Mouse (Mus musculus) ES-E14 (cell line): ENCODE measurements around the gene Gnas. TPM values are rescaled to one million over a fixed set of nuclear protein-coding genes. Genes with fewer than 3 reads are reported as not detected.

ENCODE experiments used
- DNase-seq: peaks from one replicate; pipeline ENCODE4 v3.0.0-alpha.2; 2013; ENCODE audit warnings: low read depth, low spot score
- H3K27ac ChIP-seq: 2 replicates; pipeline ENCODE4 v1.5.1; 2012; ENCODE audit warnings: low read depth, mild to moderate bottlenecking, low read length, moderate library complexity, mixed read lengths; ENCODE audit not compliant: poor library complexity, insufficient read depth, severe bottlenecking
- H3K36me3 ChIP-seq: 2 replicates; pipeline ENCODE4 v1.6.1; 2012; ENCODE audit warnings: mild to moderate bottlenecking, low read length, moderate library complexity, mixed read lengths; ENCODE audit not compliant: control insufficient read depth, poor library complexity, insufficient read depth, severe bottlenecking
- H3K4me1 ChIP-seq, 2 experiments: fragments of 150-350 bp in 1 of 2; sonication (generic) in 1 of 2; 2 replicates each; pipeline ENCODE4 v1.6.1; 2012; ENCODE audit warnings: low read length in 2 of 2, mild to moderate bottlenecking in 1 of 2, mixed read lengths in 1 of 2; ENCODE audit not compliant: control insufficient read depth in 2 of 2, insufficient read depth in 2 of 2, poor library complexity in 1 of 2
- H3K4me3 ChIP-seq, 2 experiments: fragments of 150-350 bp in 1 of 2; sonication (generic) in 1 of 2; 2 replicates each; pipeline ENCODE4 v1.5.1; 2012; ENCODE audit warnings: low read length in 2 of 2, low read depth in 1 of 2, mild to moderate bottlenecking in 1 of 2, mixed read lengths in 1 of 2; ENCODE audit not compliant: insufficient read depth in 1 of 2, poor library complexity in 1 of 2, severe bottlenecking in 1 of 2
- H3K9ac ChIP-seq: 2 replicates; pipeline ENCODE4 v1.6.1; 2012; ENCODE audit warnings: low read depth, mild to moderate bottlenecking, low read length, mixed read lengths; ENCODE audit not compliant: poor library complexity, insufficient read depth, severe bottlenecking
- H3K9me3 ChIP-seq: fragments of 150-350 bp; sonication (generic); 2 replicates; pipeline ENCODE4 v1.6.1; 2012; ENCODE audit warnings: low read depth, mild to moderate bottlenecking, low read length; ENCODE audit not compliant: control insufficient read depth, insufficient read depth
- CHD2 ChIP-seq: IDR thresholded peaks from 2 replicates; pipeline ENCODE4 v1.6.1; 2014; ENCODE audit warnings: mild to moderate bottlenecking, low read depth, low read length, inconsistent platforms
- HCFC1 ChIP-seq: IDR thresholded peaks from 2 replicates; pipeline ENCODE4 v1.6.1; 2012; ENCODE audit warnings: low read length, inconsistent platforms, borderline replicate concordance; ENCODE audit not compliant: insufficient read depth
- MAFK ChIP-seq: IDR thresholded peaks from 2 replicates; pipeline ENCODE4 v1.6.1; 2014; ENCODE audit warnings: mild to moderate bottlenecking, low read depth, low read length, inconsistent platforms; ENCODE audit not compliant: insufficient read depth
- ZC3H11A ChIP-seq: IDR thresholded peaks from 2 replicates; pipeline ENCODE4 v1.6.1; 2012; ENCODE audit warnings: low read depth, mild to moderate bottlenecking, inconsistent platforms, low read length, borderline replicate concordance
- ZNF384 ChIP-seq: IDR thresholded peaks from 2 replicates; pipeline ENCODE4 v1.6.1; 2012; ENCODE audit warnings: low read depth, low read length, inconsistent platforms
- in situ Hi-C, 2 experiments: fragments of 600-800 bp; cut with MboI; formaldehyde crosslinking; loops; one replicate each; pipeline ENCODE4 v1.15.1; 2025; ENCODE audit warnings: low sequenced_read_pairs in 2 of 2, inconsistent platforms in 1 of 2; ENCODE audit not compliant: unreplicated experiment in 2 of 2
- total RNA-seq: library from RNA; depleted of rRNA; stranded (reverse); fragments of 300-350 nt; gene quantifications from 2 replicates; pipeline ENCODE4 v1.2.3, GENCODE M21; 2012

The Gnas gene
- total RNA-seq, 1 experiment = 202 TPM

DNA sequence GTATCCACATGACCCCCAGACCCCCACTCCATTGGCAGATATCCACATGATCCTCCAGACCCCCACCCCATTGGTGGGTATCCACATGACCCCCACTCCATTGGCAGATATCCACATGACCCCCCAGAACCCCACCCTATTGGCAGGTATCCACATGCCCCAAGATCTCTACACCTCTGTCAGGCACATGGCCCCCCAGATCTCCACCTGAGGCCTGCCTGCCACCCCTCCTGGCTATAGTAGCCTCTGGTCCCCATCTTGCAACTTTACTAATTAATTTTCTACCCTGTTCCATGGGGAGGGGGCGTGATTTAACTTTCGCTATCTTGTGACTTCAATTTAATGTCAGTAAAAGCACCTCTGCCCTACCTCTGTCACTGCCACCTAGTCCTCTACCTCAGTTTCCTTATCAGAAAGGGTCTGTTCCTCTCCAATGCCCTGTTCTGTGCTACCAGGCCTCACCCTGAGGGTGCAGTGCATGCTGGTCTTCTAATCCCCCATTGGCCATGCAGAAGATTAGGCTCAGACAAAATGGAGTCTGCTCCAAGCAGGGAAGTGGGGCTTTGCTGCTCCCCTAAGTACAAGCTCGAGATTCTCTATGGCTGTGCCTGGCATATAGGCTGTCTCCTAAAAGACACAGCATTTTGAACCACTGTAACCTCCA, 56.2 kb downstream of the Gnas start:
- Histone ChIP-seq H3K27ac (no peak overlapping the region), H3K4me3 (no peak overlapping the region), H3K4me1 (no peaks in the 10 kb centered on the region; a peak in 1 of 4 replicates), H3K36me3 (peaks cover 12% of the 10 kb centered on the region; the same call in 1 of the 2 replicates), H3K9me3 (no peaks in the 10 kb centered on the region), H3K9ac (no peak overlapping the region)
- no peak for TF ChIP-seq HCFC1
- TF ChIP-seq MAFK = no peak
- TF ChIP-seq ZC3H11A = no peak
- TF ChIP-seq ZNF384 = no peak
- TF ChIP-seq CHD2 = no peak
- no peak for DNase-seq
- in situ Hi-C loops = no loop called here

DNA sequence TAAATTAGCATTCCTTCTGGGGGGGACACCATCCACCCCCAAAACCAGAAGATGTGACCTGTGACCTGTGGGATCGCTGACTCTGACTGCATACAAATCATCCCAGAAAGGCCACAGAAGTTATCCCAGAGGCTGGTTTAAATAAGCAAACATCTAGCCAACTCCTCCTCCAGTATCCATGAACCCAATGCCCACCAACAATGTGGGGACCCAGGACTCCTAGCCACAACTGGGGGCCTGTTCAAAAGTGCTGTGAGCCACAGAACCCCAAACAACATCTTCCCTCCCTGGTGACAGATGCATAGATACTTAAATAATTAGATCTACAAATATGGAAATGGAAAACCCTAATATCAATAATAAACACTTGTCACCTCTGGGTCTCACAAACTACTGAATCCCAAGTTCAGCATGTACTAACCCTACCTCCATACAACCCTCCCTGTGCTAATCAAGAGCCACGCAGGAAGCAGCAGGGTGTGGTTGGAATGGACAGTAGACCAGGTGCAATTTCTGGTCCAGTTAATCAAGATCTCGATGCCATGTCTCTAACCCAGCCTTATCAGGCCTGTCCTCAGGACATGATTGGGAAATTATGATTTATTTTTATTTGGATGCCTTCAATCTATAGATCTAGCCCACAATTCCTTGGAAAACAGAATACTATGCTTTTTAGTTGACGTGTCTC, 56.9 kb downstream of the Gnas start:
- H3K27ac ChIP-seq = no peak overlapping the region
- H3K36me3 ChIP-seq = peaks cover 18% of the 10 kb centered on the region; the same call in 1 of the 2 replicates
- H3K9me3 ChIP-seq = no peaks in the 10 kb centered on the region
- H3K9ac ChIP-seq = no peak overlapping the region
- H3K4me3 ChIP-seq = no peak overlapping the region
- in situ Hi-C loops = no loop called here
- TF ChIP-seq CHD2 (no peak), ZC3H11A (no peak), MAFK (no peak), ZNF384 (no peak), HCFC1 (no peak)
- DNase-seq = no peak
- H3K4me1 ChIP-seq = no peaks in the 10 kb centered on the region; a peak in 1 of 4 replicates

DNA sequence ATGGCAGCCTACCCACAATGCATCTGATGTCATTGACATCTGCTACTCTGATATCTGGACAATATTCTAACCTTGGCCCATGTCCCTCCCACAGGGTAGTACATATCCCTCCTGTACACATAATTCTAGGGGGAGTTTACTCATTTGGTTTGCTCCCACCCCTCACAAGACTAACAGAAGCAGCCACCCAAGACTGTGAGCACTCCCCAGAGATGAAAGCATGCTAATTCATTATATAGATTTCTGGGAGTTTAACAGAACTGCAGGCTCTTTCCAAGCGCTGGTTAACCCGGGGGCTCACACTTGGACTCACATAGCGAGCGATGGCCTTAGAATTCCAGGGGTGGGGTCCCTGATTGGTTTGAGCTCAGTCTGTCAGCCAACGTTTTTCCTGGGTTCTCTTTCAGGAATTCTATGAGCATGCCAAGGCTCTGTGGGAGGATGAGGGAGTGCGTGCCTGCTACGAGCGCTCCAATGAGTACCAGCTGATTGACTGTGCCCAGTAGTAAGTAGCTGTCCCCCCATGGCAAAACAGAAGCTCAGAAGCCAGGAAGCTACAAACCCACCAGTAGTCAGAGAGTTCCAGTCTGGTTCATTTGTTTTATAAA, 58.8 kb downstream of the Gnas start:
- DNase-seq = no peak
- no peaks in the 10 kb centered on the region; a peak in 1 of 4 replicates for H3K4me1 ChIP-seq
- no peak overlapping the region for H3K27ac ChIP-seq
- H3K4me3 ChIP-seq = no peak overlapping the region
- H3K9ac ChIP-seq = no peak overlapping the region
- no peaks in the 10 kb centered on the region for H3K9me3 ChIP-seq
- TF ChIP-seq MAFK = no peak
- TF ChIP-seq HCFC1 = no peak
- no peak for TF ChIP-seq ZNF384
- no peak for TF ChIP-seq ZC3H11A
- no peak for TF ChIP-seq CHD2
- H3K36me3 ChIP-seq = peaks cover 20% of the 10 kb centered on the region
- in situ Hi-C loops = no loop called here

DNA sequence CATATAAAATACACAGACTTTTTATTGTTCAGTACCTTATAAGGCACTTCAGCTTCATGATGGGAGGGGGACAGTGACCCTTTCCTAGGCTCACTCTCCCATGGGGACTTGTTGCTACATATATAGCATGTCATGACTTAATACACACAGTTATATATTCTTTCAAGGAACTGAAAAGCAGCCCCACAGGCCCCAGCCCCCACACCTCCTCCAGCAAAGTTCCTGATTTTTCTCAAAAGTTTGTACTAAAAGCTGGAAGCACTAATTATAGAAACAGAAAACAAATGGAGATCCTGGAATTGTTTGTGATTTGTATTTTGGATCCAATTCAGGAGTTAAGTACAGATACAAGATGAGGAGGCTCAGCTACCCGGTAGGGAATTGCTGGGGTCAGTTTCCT, 59.4 kb downstream of the Gnas start:
- H3K4me3 ChIP-seq = no peak overlapping the region
- in situ Hi-C loops = no loop called here
- TF ChIP-seq ZC3H11A = no peak
- no peak for TF ChIP-seq CHD2
- no peak for TF ChIP-seq ZNF384
- TF ChIP-seq MAFK = no peak
- TF ChIP-seq HCFC1 = no peak

More for the DNA sequence above, 59.4 kb downstream of the Gnas start:
- Histone ChIP-seq H3K4me1 (no peaks in the 10 kb centered on the region; a peak in 1 of 4 replicates), H3K9me3 (no peaks in the 10 kb centered on the region), H3K9ac (no peak overlapping the region), H3K27ac (no peak overlapping the region), H3K36me3 (peaks cover 20% of the 10 kb centered on the region)
- no peak for DNase-seq
